Mouse (Mus musculus): ENCODE results near the gene Hoxa11. TPM values are rescaled to one million over a fixed set of nuclear protein-coding genes. Genes with fewer than 3 reads are reported as not detected.

Gene Hoxa11
- polyA plus RNA-seq, 1 experiment: not detected

GRCm38 (mm10) chr6:52275563-52276280, 30.1 kb upstream of the Hoxa11 start:
- TF ChIP-seq GATA1 (IDR thresholded peaks at IDR 0.05; ENCODE audit: low read length): no peak
- TF ChIP-seq TAL1 (IDR thresholded peaks at IDR 0.05; ENCODE audit: low read length): no peak
- H3K9me3 ChIP-seq (ENCODE audit: control insufficient read depth, low read length): no peaks in the 10 kb centered on the region
- H3K4me1 ChIP-seq (ENCODE audit: control insufficient read depth): no peaks in the 10 kb centered on the region
- H3K27me3 ChIP-seq (ENCODE audit: control insufficient read depth): peaks cover 71% of the 10 kb centered on the region
- no peak overlapping the region for H3K4me3 ChIP-seq (replicated peaks)
- H3K36me3 ChIP-seq (ENCODE audit: control insufficient read depth): no peaks in the 10 kb centered on the region

GRCm38 (mm10) chr6:52274576-52274975, 29.0 kb upstream of the Hoxa11 start:
- TF ChIP-seq GATA1 (IDR thresholded peaks at IDR 0.05; ENCODE audit: low read length): no peak
- TF ChIP-seq TAL1 (IDR thresholded peaks at IDR 0.05; ENCODE audit: low read length): no peak
- no peaks in the 10 kb centered on the region for H3K9me3 ChIP-seq (ENCODE audit: control insufficient read depth, low read length)
- no peaks in the 10 kb centered on the region for H3K4me1 ChIP-seq (ENCODE audit: control insufficient read depth)
- H3K27me3 ChIP-seq (ENCODE audit: control insufficient read depth): peaks cover 82% of the 10 kb centered on the region
- H3K36me3 ChIP-seq (ENCODE audit: control insufficient read depth): no peaks in the 10 kb centered on the region
- H3K4me3 ChIP-seq (replicated peaks): no peak overlapping the region

- Histone ChIP-seq H3K9me3 (ENCODE audit: control insufficient read depth, low read length) (no peaks in the 10 kb centered on the region), H3K4me1 (ENCODE audit: control insufficient read depth) (no peaks in the 10 kb centered on the region), H3K36me3 (ENCODE audit: control insufficient read depth) (no peaks in the 10 kb centered on the region), H3K4me3 (replicated peaks) (no peak overlapping the region), H3K27me3 (ENCODE audit: control insufficient read depth) (peaks cover 90% of the 10 kb centered on the region)
- TF ChIP-seq GATA1 (IDR thresholded peaks at IDR 0.05; ENCODE audit: low read length) (no peak), TAL1 (IDR thresholded peaks at IDR 0.05; ENCODE audit: low read length) (no peak)
Observed at GRCm38 (mm10) chr6:52273656-52274280, 28.2 kb upstream of the Hoxa11 start.

GRCm38 (mm10) chr6:52272766-52273655, 27.4 kb upstream of the Hoxa11 start:
- Histone ChIP-seq H3K9me3 (ENCODE audit: control insufficient read depth, low read length) (no peaks in the 10 kb centered on the region), H3K27me3 (ENCODE audit: control insufficient read depth) (peaks cover 96% of the 10 kb centered on the region), H3K4me1 (ENCODE audit: control insufficient read depth) (no peaks in the 10 kb centered on the region), H3K4me3 (replicated peaks) (no peak overlapping the region), H3K36me3 (ENCODE audit: control insufficient read depth) (no peaks in the 10 kb centered on the region)
- TF ChIP-seq TAL1 (IDR thresholded peaks at IDR 0.05; ENCODE audit: low read length): no peak
- TF ChIP-seq GATA1 (IDR thresholded peaks at IDR 0.05; ENCODE audit: low read length): no peak

- no peaks in the 10 kb centered on the region for H3K36me3 ChIP-seq (ENCODE audit: control insufficient read depth)
- TF ChIP-seq GATA1 (IDR thresholded peaks at IDR 0.05; ENCODE audit: low read length): no peak
- no peak for TF ChIP-seq TAL1 (IDR thresholded peaks at IDR 0.05; ENCODE audit: low read length)
- no peak overlapping the region for H3K4me3 ChIP-seq (replicated peaks)
- peaks cover 98% of the 10 kb centered on the region for H3K27me3 ChIP-seq (ENCODE audit: control insufficient read depth)
- no peaks in the 10 kb centered on the region for H3K4me1 ChIP-seq (ENCODE audit: control insufficient read depth)
- H3K9me3 ChIP-seq (ENCODE audit: control insufficient read depth, low read length): no peaks in the 10 kb centered on the region; the same call in 1 of the 2 replicates
Observed at GRCm38 (mm10) chr6:52270494-52271480, 25.2 kb upstream of the Hoxa11 start.

- Histone ChIP-seq H3K36me3 (ENCODE audit: control insufficient read depth) (no peaks in the 10 kb centered on the region), H3K4me3 (replicated peaks) (no peak overlapping the region), H3K27me3 (ENCODE audit: control insufficient read depth) (peaks cover 98% of the 10 kb centered on the region), H3K9me3 (ENCODE audit: control insufficient read depth, low read length) (no peaks in the 10 kb centered on the region; the same call in 1 of the 2 replicates), H3K4me1 (ENCODE audit: control insufficient read depth) (no peaks in the 10 kb centered on the region)
- no peak for TF ChIP-seq GATA1 (IDR thresholded peaks at IDR 0.05; ENCODE audit: low read length)
- no peak for TF ChIP-seq TAL1 (IDR thresholded peaks at IDR 0.05; ENCODE audit: low read length)
Observed at GRCm38 (mm10) chr6:52268756-52269155, 23.1 kb upstream of the Hoxa11 start.

- no peaks in the 10 kb centered on the region for H3K4me1 ChIP-seq (ENCODE audit: control insufficient read depth)
- H3K4me3 ChIP-seq (replicated peaks): no peak overlapping the region
- H3K36me3 ChIP-seq (ENCODE audit: control insufficient read depth): no peaks in the 10 kb centered on the region
- no peak for TF ChIP-seq GATA1 (IDR thresholded peaks at IDR 0.05; ENCODE audit: low read length)
- no peak for TF ChIP-seq TAL1 (IDR thresholded peaks at IDR 0.05; ENCODE audit: low read length)
- H3K9me3 ChIP-seq (ENCODE audit: control insufficient read depth, low read length): no peaks in the 10 kb centered on the region; the same call in 1 of the 2 replicates
- H3K27me3 ChIP-seq (ENCODE audit: control insufficient read depth): peaks cover 98% of the 10 kb centered on the region
Observed at GRCm38 (mm10) chr6:52268341-52268740, 22.7 kb upstream of the Hoxa11 start.

GRCm38 (mm10) chr6:52267691-52268090, 22.1 kb upstream of the Hoxa11 start:
- no peak for TF ChIP-seq TAL1 (IDR thresholded peaks at IDR 0.05; ENCODE audit: low read length)
- no peak for TF ChIP-seq GATA1 (IDR thresholded peaks at IDR 0.05; ENCODE audit: low read length)
- Histone ChIP-seq H3K4me3 (replicated peaks) (no peak overlapping the region), H3K36me3 (ENCODE audit: control insufficient read depth) (no peaks in the 10 kb centered on the region), H3K27me3 (ENCODE audit: control insufficient read depth) (peaks cover 98% of the 10 kb centered on the region), H3K9me3 (ENCODE audit: control insufficient read depth, low read length) (no peaks in the 10 kb centered on the region; the same call in 1 of the 2 replicates), H3K4me1 (ENCODE audit: control insufficient read depth) (no peaks in the 10 kb centered on the region)
